Mouse (Mus musculus): Measurements from ENCODE around the gene Ttc13. TPM values are rescaled to one million over a fixed set of nuclear protein-coding genes. Genes with fewer than 3 reads are reported as not detected.

Ttc13 gene
- total RNA-seq, 2 experiments from 2014 or later: 57.8 to 58.7 TPM

DNA sequence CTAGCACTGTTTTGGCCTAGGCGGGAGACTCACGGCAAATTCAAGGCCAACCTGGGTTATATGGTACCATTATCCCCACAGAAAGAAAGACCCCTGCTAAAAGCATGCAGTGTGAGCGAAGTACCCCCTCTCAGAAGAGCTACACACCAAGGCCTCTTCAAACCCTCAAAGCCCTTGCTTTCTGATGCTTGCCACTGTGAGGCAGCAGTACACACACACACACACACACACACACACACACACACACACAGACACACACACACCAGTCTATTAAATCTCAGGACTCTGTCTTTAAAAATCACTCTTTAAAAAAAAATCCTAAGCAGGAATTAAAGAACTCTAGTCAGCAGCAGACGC is 57.9 kb downstream of the Ttc13 start:
- intact Hi-C loops (cut with DNase I): loop anchor here (5.0 kb wide), 1 partner anchor 47 kb away; no protein-coding TSS in a partner anchor
- no peak for DNase-seq (ENCODE audit: extremely low spot score in 1 of 2, low spot score in 2 of 2)

DNA sequence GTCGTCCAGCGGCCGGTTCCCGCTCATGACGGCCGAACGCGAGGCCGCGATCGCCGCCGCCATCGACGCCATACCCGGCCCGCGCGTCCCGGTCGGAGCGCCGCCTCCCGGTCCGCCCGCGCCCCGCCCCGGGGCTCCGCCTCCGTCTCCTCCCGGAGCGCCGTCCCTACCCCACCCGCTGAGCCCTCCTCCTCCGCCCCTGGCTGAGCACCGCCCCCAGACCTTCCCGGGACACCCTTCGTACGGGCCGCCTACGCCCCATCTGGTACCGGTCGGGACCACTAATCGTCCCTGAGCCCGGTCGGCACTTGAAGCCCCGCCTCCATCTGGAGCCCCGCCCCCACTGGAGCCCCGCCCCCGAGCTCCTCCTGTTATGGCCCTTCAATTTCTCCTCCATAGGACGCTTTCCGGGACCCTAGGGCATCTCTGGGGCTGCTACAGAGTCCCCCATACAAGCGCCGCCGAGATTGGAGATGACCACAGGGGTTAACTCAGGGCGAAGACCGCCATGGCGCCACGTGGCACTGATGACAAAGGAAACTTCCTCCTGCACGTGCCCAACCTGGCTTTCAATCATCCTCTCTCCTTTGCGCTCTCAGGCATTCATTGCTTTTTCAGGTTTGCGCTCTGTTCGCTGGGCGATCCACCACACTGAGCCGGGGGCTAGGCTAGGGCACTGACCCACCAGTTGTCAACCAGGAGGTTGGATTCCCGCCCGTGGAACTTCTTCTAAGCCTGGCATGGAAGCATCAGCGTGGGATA is 58.5 kb downstream of the Ttc13 start, which contains the start of gene 2310022B05Rik:
Gene 2310022B05Rik (minus strand): TSS at position 258 of the 762 bp plus-strand sequence.
- DNase-seq (ENCODE audit: extremely low spot score in 1 of 2, low spot score in 2 of 2): peak; percentile 72 to 92
- intact Hi-C loops (cut with DNase I): loop anchor here (5.0 kb wide), 1 partner anchor 46 kb away; no protein-coding TSS in a partner anchor

DNA sequence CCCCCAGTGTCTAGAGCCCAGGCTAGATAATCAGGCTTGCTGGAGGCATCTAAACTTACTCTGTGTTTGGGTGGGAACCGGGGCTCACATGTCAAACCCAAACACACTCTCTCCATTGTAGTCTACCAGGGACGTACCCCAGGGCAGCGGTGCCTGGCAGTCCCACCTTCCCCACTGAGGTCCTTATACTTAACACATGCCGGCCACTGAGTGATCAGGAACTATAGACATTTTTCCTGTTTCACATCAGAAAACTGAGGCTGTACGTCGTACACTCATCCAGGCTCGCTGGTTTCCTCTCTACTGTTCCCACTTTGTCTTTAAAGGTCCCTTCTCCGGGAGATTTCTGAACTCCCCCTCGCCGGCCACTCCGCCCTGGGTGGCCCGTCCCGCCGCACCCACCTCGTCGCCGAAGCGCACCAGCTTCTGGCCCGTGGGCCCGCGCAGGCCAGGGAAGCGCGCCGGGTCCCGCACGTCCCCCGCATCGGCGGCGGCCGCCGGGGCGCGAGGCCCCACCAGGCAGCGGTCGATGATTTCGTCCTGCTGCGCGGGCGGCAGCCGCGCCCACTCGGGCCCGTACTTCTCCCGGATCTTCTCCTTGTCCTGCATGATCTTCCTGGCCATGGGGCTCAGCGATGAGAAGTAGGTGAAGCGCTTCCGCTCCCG is 59.2 kb downstream of the Ttc13 start:
- no peak for DNase-seq (ENCODE audit: extremely low spot score in 1 of 2, low spot score in 2 of 2)
- intact Hi-C loops (cut with DNase I): loop anchor here (5.0 kb wide), 1 partner anchor 45 kb away; no protein-coding TSS in a partner anchor

DNA sequence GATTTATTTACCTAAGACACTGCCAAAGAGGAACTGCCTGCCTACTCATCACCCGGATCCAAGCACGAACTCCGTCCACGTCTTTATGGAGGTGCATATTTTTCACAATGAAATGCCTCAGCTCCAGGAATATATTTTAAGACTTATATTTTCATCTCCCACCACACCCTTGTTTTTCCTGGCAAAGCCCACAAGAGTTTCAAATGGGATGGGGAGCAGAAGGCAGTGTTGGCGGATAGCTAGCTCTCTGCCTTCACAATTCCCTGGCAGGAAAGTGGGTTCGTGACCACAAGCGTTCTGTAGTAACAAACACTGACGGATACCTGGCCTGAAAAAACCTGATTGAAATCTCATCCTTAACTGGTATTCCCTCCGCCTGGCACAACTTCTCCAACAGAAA is 60.0 kb downstream of the Ttc13 start:
- intact Hi-C loops (cut with DNase I): loop anchor here (5.0 kb wide), 1 partner anchor 44 kb away; no protein-coding TSS in a partner anchor
- peak in 1 of 2 experiments; percentile 40 for DNase-seq (ENCODE audit: extremely low spot score in 1 of 2, low spot score in 2 of 2)

DNA sequence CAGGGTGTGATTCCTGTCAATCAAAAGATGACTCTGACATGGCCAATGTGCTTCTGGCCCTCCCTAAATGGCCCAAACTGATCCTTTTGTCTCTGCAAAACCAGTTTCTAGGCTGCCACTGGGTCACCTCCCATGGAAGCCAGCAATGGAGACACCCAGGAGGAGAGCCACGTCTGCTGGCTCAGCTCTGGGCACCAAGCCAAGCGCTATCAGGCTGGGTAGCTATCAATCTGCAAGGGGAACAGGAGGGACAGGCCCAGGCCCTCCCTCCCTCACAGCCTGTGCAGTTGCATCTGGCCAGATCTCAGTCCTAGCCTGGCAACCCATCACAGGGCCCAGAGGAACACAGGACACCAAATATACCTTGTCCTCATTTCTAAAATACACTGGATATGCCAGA is 63.4 kb downstream of the Ttc13 start:
- intact Hi-C loops (cut with DNase I): no loop called here
- DNase-seq (ENCODE audit: extremely low spot score in 1 of 2, low spot score in 2 of 2): peak in 1 of 2 experiments; percentile 70

DNA sequence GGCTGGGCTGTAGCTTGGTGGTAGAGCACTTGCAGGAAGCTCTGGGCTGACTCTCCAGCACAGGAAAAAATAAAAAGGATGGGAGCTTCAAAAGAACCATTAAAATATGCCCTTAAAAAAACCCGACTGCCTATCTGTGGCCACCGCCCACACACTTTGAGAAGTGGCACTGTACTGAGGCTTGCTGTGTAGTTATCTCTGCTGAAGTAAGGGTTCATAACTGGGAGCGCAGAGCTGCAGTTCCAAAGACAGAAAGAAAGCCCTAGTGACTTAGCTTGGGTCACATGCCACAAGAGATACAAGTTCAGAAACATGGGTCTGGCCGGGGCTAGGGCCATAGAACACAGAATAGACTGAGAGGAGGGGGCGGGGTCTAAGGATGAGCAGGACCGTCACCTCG is 63.8 kb downstream of the Ttc13 start:
- intact Hi-C loops (cut with DNase I): no loop called here
- no peak for DNase-seq (ENCODE audit: extremely low spot score in 1 of 2, low spot score in 2 of 2)

DNA sequence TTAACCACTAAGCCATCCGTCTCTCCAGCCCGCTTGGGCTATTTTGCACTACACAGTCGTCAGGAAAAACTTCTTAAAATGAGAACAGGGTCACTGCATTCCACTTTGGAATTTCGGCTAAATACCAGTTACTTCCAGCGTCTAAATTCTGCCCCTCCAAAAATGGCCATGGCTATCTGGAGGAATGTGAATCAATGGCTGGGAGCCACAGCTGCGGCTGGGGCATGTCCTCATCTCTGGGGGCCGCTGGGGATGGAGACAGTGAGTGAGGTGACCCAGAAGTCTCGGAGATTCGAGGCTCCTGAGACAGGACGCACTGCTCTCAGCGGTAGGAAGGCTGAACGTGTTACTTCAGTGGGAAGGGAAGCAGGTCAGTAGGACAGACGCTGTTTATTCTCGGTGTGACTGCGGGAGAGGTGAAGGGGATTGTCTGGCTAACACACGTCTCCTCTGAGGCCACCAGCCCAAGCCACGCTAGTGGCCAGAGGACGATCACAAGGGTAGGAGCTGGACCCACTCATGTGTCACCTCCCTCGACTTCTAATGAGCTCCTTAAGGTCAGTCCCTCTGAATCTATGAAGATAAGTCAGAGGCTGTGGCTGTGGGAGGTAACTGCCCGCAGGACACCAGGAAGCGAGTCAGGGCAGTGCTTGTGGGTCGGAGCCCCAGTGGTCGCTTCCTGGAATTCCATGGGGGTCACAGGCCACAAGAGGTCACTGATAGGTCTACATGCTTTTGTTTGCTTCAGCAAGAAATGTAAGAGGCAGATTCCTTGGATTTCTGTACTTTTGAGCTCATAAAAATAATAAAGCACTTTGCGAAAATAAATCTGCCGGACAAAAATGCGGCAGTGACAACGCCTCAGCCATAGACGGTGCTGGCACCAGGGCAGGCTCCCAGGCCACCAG is 68.0 kb downstream of the Ttc13 start:
- DNase-seq (ENCODE audit: extremely low spot score in 1 of 2, low spot score in 2 of 2): no peak
- intact Hi-C loops (cut with DNase I): no loop called here

DNA sequence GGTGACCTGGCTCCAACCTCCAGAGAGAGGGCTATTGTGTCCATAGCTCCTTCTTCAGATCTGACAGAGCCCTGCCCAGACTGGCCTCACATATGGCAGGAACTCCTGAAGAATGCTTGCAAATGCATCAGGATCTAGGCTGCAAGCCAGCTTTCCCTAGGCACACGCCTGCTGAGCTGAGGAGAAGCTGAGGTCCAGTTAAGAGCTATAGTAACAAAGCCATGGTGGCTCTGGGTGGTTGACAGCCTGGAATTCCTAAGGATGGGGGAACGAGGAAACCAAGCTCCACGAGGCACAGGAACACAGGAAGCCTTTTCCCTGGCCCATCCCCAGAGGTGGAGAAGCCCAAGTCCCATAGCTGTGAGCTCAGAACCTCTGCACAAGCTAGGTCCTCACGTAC is 69.2 kb downstream of the Ttc13 start:
- intact Hi-C loops (cut with DNase I): no loop called here
- DNase-seq (ENCODE audit: extremely low spot score in 1 of 2, low spot score in 2 of 2): peak in 1 of 2 experiments; percentile 60

DNA sequence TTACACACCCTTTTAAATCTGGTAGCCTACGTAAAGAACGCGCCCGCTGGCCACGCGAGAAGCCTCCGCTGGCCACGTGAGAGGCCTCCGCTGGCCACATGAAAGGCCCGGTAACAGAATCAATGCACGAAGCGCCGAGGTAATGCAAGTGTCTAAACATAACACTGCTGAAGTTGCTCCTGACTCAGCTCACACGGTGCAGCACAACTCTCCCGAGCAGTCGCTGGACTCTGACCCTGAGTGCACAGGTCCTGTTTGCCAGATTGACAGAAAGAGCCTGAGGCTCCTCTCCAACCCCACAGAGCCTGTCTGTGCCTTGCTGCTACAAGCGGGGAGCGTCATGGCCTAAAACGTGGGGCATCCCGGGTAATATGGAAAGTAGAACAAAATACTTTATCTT is 70.0 kb downstream of the Ttc13 start:
- DNase-seq (ENCODE audit: extremely low spot score in 1 of 2, low spot score in 2 of 2): no peak
- intact Hi-C loops (cut with DNase I): no loop called here

DNA sequence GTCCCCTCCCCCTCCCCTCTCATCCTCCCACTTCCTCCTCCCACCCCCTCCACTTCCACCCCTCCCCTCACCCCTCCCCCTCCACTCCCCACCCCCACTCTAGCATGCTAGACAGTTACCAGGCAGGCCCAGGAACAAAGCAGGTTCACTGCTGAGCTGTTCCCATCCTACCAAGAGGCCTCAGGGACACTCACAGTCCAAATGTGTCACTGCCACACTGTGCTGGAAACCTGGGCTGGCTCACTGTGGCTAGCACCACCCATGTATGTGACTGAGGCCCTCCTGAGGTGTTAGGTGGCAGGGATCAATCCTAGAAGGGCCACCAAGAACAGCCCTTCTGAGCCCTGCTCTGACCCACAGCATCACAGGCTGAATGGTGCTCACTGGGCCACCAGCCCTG is 73.5 kb downstream of the Ttc13 start:
- intact Hi-C loops (cut with DNase I): no loop called here
- DNase-seq (ENCODE audit: extremely low spot score in 1 of 2, low spot score in 2 of 2): no peak

DNA sequence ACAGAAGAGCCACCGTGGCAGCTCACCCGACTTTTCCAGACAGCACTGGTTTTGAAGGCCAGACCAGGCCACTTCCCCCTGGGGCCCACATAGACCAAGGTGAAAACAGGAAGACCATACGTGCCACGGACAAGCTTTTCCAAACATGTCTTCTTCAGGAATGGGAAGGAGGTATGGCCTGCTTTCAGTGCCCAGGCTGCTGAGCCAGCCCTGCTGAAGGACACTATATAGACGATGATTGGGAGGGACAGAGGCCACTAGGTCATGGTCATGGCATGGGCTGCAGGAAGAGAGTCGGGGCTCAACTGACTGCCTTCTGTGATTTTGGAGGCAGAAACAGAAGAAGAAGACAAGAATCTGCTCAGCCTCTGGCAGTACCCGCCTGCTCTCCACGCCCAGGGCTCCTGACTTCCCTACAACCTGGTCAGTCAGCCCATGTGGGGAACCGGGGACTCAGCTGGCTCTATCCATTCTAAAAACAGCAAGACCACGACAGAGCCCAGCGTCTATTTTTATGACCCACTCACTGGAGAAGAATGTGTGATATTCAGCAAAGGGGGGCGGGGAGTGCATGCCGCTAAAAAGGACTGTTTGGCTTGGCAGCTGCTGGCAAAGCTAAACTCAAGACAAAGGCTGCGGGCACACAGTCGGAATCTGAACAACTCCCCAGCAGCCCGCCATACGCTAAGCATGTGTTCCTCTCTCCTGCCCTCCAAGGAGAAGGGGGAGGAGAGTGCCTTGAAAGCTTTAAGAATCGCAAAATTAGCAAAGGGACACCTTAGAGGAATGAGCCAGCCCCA is 78.0 kb downstream of the Ttc13 start:
- peak; percentile 68 to 84 for DNase-seq (ENCODE audit: extremely low spot score in 1 of 2, low spot score in 2 of 2)
- intact Hi-C loops (cut with DNase I): no loop called here

DNA sequence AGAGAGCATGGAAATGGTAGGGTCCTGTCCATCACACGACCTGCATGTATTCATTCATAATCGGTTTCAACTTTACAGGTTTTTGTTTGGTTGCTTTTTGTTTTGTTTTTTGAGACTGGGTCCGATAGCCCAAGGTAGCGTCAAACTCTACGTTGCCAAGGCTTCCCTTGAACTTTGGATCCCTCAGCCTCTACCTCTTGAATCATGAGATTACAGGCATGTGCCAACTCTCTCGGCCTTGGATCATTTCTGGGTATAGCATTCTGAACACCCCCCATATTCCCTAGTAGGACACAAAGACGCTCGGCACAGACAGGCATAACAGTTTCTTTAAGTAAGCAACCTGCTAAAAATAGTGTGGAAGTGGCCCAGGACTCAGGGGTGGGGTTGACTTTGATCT is 80.2 kb downstream of the Ttc13 start:
- intact Hi-C loops (cut with DNase I): no loop called here

DNA sequence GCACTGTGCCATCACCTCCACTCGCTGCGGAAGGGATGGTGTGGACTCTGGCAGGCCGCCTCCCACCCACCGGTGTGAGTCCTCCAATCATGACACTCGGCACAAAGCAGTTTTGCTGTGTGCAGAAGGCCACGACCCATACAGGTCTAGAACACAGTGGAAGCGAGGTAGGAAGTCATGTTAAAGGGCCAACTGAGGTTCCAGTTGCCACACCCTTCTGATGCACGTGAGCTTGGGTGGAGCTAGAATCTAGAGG is 86.6 kb downstream of the Ttc13 start:
- intact Hi-C loops (cut with DNase I): no loop called here
- DNase-seq (ENCODE audit: extremely low spot score in 1 of 2, low spot score in 2 of 2): no peak

More for the DNA sequence above, 80.2 kb downstream of the Ttc13 start:
- DNase-seq (ENCODE audit: extremely low spot score in 1 of 2, low spot score in 2 of 2): no peak

DNA sequence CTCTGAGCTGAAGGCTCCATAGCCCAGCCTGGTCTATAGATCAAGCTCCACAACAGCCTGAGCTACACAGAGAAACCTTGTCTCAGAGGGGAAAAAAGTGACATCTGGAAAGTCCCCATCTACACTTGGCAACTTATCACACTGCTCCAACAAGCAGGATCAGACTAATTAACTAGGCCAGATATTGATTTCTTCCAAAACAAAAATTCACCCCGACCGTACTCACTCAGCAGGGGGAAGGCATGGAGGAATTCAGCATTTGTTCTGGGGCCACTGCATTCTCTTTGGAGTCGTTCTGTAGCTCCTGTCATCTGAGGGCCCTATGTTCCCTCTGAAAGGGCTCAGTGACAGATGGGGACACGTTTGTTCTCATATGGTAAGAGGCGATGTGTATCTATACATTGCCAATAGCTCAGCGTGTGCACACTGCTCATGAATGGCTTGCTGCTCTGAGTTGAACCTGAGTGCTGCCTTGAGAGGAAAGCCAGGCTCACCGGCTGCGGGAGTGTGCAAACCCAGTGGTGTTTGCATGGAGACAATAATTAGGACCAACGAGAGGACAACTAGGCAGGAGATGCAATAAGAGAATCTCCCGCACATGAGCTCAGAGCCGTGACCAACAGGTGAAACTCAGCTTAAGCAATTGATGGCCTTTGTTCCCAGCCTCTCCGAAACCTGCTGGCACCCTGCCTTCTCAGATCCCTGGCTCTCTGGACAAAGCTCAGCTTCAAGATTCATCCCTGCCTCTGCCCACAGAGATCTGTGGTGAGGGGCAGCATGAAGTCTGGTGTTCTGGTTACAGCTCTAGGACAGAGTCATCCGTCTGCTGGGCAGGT is 87.2 kb downstream of the Ttc13 start:
- DNase-seq (ENCODE audit: extremely low spot score in 1 of 2, low spot score in 2 of 2): no peak
- intact Hi-C loops (cut with DNase I): no loop called here

DNA sequence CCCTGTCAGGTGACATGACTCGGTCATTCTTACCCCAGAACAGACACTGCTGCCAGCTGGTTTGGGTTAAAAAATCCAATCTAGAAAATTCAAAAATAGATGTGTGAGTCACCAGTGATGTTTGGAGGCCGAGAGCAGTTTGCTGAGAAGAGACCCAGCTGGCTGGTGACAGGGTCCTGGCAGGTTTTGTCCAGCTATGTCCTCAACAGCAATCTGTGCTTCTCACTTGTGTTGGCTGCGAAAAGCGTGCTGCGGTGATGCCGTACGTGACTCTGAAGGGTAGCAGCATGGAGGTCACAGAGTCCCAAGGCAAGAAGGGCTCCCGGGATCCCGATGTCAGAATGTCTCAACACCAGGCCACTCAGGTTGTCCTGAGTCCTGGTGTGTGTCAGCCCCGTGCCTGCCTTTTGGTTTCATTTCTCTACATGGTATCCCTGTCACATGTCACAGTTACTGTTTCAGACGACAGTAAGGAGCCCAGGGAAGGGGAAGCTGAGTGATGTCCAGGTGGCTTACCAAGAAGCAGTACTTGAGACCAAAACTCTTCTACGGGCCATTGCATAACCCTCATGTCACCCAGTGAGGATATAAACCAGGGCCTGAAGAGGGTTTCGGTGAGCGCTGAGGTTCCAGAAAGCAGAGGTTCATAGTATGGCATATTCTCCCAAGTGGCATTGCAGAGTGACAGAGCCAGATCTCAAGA is 88.6 kb downstream of the Ttc13 start:
- intact Hi-C loops (cut with DNase I): no loop called here
- DNase-seq (ENCODE audit: extremely low spot score in 1 of 2, low spot score in 2 of 2): peak; percentile 46 to 49

DNA sequence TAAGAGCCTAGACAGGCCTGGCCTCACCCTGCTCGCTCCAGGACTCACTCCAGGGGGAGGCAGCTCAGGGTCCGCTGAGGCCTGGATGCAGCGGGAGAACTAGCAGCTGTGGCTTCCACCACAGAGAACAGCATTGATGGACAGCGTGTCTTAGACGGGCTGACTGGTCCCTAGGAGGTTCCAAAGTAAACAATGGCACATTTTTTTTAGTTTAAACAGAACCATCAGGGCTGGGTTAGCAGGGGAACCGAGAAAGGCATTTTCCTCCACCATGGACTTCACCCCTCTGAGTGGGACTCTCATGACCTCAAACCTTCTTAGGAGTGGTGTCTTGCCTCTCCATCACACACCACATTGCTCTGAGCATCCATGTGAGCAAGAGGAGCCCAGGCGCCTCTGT is 89.8 kb downstream of the Ttc13 start:
- intact Hi-C loops (cut with DNase I): no loop called here
- no peak for DNase-seq (ENCODE audit: extremely low spot score in 1 of 2, low spot score in 2 of 2)

DNA sequence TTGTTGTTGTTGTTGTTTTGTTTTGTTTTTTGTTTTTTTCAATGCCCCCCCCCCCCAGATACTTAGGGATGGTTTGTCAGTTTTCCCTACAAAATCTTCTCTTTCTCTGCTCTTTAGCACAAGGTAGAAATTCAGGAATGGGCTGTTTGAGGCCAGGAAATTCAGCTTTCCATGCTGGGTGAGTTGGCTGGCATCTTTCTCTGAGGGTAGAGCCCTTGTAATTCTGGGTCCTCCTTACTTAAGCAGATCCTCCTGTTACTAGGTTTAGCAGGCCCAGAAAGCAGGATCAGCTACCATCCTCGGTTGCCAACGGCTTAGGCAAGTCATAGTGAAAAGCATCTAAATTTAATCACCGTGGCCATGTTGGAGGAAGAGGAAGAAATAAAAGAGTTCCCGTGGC is 90.9 kb downstream of the Ttc13 start:
- intact Hi-C loops (cut with DNase I): no loop called here
- DNase-seq (ENCODE audit: extremely low spot score in 1 of 2, low spot score in 2 of 2): no peak
